Mouse (Mus musculus) MEL (cell line): ENCODE results near the gene Lhfpl3. TPM values are rescaled to one million over a fixed set of nuclear protein-coding genes. Genes with fewer than 3 reads are reported as not detected.

ENCODE experiments used
- DNase-seq: peaks from one replicate; pipeline ENCODE4 v3.0.0; 2011; ENCODE audit warnings: low read depth, low spot score
- H3K27ac ChIP-seq: 2 replicates; pipeline ENCODE4 v1.5.1; 2012; ENCODE audit warnings: low read depth, mild to moderate bottlenecking, control low read depth, low read length, moderate library complexity; ENCODE audit not compliant: control insufficient read depth
- H3K27me3 ChIP-seq, 2 experiments: fragments of 150-350 bp in 1 of 2; sonication (generic) in 1 of 2; 2 replicates each; pipeline ENCODE4 v1.6.1; 2012; ENCODE audit warnings: low read length in 2 of 2, mild to moderate bottlenecking in 2 of 2, improper control_type of control experiment in 1 of 2, moderate library complexity in 1 of 2; ENCODE audit not compliant: insufficient read depth in 2 of 2, control insufficient read depth in 1 of 2
- H3K36me3 ChIP-seq, 2 experiments: 2 replicates each; pipeline ENCODE4 v1.6.1; 2012 to 2014; ENCODE audit warnings: low read length in 2 of 2, improper control_type of control experiment in 1 of 2, inconsistent platforms in 1 of 2, mild to moderate bottlenecking in 1 of 2; ENCODE audit not compliant: insufficient read depth in 2 of 2, control insufficient read depth in 1 of 2
- H3K4me1 ChIP-seq, 2 experiments: fragments of 150-350 bp in 1 of 2; sonication (generic) in 1 of 2; 2 replicates each; pipeline ENCODE4 v1.6.1; 2012; ENCODE audit warnings: low read length in 2 of 2, improper control_type of control experiment in 1 of 2, mild to moderate bottlenecking in 1 of 2; ENCODE audit not compliant: insufficient read depth in 2 of 2, control insufficient read depth in 1 of 2
- H3K4me3 ChIP-seq, 2 experiments: fragments of 150-350 bp in 1 of 2; sonication (generic) in 1 of 2; 2 replicates each; pipeline ENCODE4 v1.5.1; 2012; ENCODE audit warnings: low read depth in 2 of 2, low read length in 2 of 2, mild to moderate bottlenecking in 2 of 2, moderate library complexity in 2 of 2, control low read depth in 1 of 2, improper control_type of control experiment in 1 of 2; ENCODE audit not compliant: control insufficient read depth in 1 of 2, insufficient read depth in 1 of 2
- H3K79me2 ChIP-seq: 2 replicates; pipeline ENCODE4 v1.6.1; 2012; ENCODE audit warnings: mild to moderate bottlenecking, low read length, moderate library complexity; ENCODE audit not compliant: control insufficient read depth, poor library complexity, insufficient read depth
- H3K9ac ChIP-seq: 2 replicates; pipeline ENCODE4 v1.6.1; 2012; ENCODE audit warnings: low read depth, mild to moderate bottlenecking, control low read depth, low read length, moderate library complexity; ENCODE audit not compliant: control insufficient read depth, poor library complexity, severe bottlenecking
- H3K9me3 ChIP-seq: fragments of 150-350 bp; sonication (generic); replicated peaks from 2 replicates; pipeline ENCODE4 v1.6.1; 2012; ENCODE audit warnings: mild to moderate bottlenecking, low read length, improper control_type of control experiment, moderate library complexity; ENCODE audit not compliant: insufficient read depth
- BHLHE40 ChIP-seq: IDR thresholded peaks from 2 replicates; pipeline ENCODE4 v1.6.1; 2012; ENCODE audit warnings: low read depth, mild to moderate bottlenecking, inconsistent platforms, low read length, improper control_type of control experiment, borderline replicate concordance
- CTCF ChIP-seq, 3 experiments: IDR thresholded peaks in 2 of 3; conservative IDR thresholded peaks in 1 of 3; 2 replicates each; pipeline ENCODE4 v1.5.1; 2011 to 2012; ENCODE audit warnings: low read length in 3 of 3, low read depth in 2 of 3, mild to moderate bottlenecking in 2 of 3, improper control_type of control experiment in 1 of 3, inconsistent platforms in 1 of 3, mixed read lengths in 1 of 3, moderate library complexity in 1 of 3; ENCODE audit not compliant: control insufficient read depth in 1 of 3, insufficient read depth in 1 of 3, poor library complexity in 1 of 3, severe bottlenecking in 1 of 3
- ELF1 ChIP-seq: IDR thresholded peaks from 2 replicates; pipeline ENCODE4 v1.6.1; 2014; ENCODE audit warnings: low read depth, mild to moderate bottlenecking, inconsistent platforms, low read length, improper control_type of control experiment, moderate library complexity
- EP300 ChIP-seq, 2 experiments: IDR thresholded peaks; 2 replicates each; pipeline ENCODE4 v1.6.1; 2011; ENCODE audit warnings: improper control_type of control experiment in 2 of 2, low read length in 2 of 2, low read depth in 1 of 2, mild to moderate bottlenecking in 1 of 2
- ETS1 ChIP-seq: IDR thresholded peaks from 2 replicates; pipeline ENCODE4 v1.6.1; 2012; ENCODE audit warnings: low read depth, mild to moderate bottlenecking, inconsistent platforms, low read length, improper control_type of control experiment, moderate library complexity
- GABPA ChIP-seq: IDR thresholded peaks from 2 replicates; pipeline ENCODE4 v1.6.1; 2012; ENCODE audit warnings: low read depth, mild to moderate bottlenecking, inconsistent platforms, low read length, improper control_type of control experiment, moderate library complexity
- GATA1 ChIP-seq: IDR thresholded peaks from 2 replicates; pipeline ENCODE4 v1.6.1; 2011; ENCODE audit warnings: low read depth, low read length, improper control_type of control experiment
- JUND ChIP-seq: IDR thresholded peaks from 2 replicates; pipeline ENCODE4 v1.6.1; 2011; ENCODE audit warnings: low read depth, mild to moderate bottlenecking, improper control_type of control experiment, low read length
- KAT2A ChIP-seq: conservative IDR thresholded peaks from 2 replicates; pipeline ENCODE4 v1.6.1; 2012; ENCODE audit warnings: low read depth, low read length, improper control_type of control experiment, inconsistent platforms
- MAX ChIP-seq: IDR thresholded peaks from 2 replicates; pipeline ENCODE4 v1.6.1; 2011; ENCODE audit warnings: low read length, improper control_type of control experiment
- MAZ ChIP-seq: IDR thresholded peaks from 2 replicates; pipeline ENCODE4 v1.6.1; 2012; ENCODE audit warnings: low read depth, mild to moderate bottlenecking, inconsistent platforms, low read length, improper control_type of control experiment
- MEF2A ChIP-seq: IDR thresholded peaks from 2 replicates; pipeline ENCODE4 v1.6.1; 2014; ENCODE audit warnings: low read depth, mild to moderate bottlenecking, inconsistent platforms, low read length, improper control_type of control experiment; ENCODE audit not compliant: poor library complexity, insufficient replicate concordance, severe bottlenecking; ENCODE audit errors: extremely low read depth
- MXI1 ChIP-seq: IDR thresholded peaks from 2 replicates; pipeline ENCODE4 v1.6.1; 2011; ENCODE audit warnings: mild to moderate bottlenecking, low read depth, low read length, improper control_type of control experiment
- MYB ChIP-seq: IDR thresholded peaks from 2 replicates; pipeline ENCODE4 v1.6.1; 2011; ENCODE audit warnings: mild to moderate bottlenecking, low read depth, low read length, improper control_type of control experiment
- MYC ChIP-seq: IDR thresholded peaks from 2 replicates; pipeline ENCODE4 v1.6.1; 2011; ENCODE audit warnings: low read depth, mild to moderate bottlenecking, low read length, improper control_type of control experiment, moderate library complexity
- NRF1 ChIP-seq: IDR thresholded peaks from 2 replicates; pipeline ENCODE4 v1.6.1; 2014; ENCODE audit warnings: low read depth, mild to moderate bottlenecking, inconsistent platforms, low read length, improper control_type of control experiment, moderate library complexity; ENCODE audit not compliant: poor library complexity, insufficient read depth, severe bottlenecking
- POLR2AphosphoS5 ChIP-seq: IDR thresholded peaks from 2 replicates; pipeline ENCODE4 v1.6.1; 2012; ENCODE audit warnings: low read depth, borderline replicate concordance, mild to moderate bottlenecking, inconsistent platforms, low read length, moderate library complexity, mixed read lengths
- RCOR1 ChIP-seq: IDR thresholded peaks from 2 replicates; pipeline ENCODE4 v1.6.1; 2012; ENCODE audit warnings: low read depth, mild to moderate bottlenecking, inconsistent platforms, low read length, improper control_type of control experiment
- SMC3 ChIP-seq: IDR thresholded peaks from 2 replicates; pipeline ENCODE4 v1.6.1; 2011; ENCODE audit warnings: low read depth, low read length, improper control_type of control experiment
- TCF12 ChIP-seq: IDR thresholded peaks from 2 replicates; pipeline ENCODE4 v1.6.1; 2014; ENCODE audit warnings: low read depth, mild to moderate bottlenecking, inconsistent platforms, low read length, improper control_type of control experiment, moderate library complexity
- UBTF ChIP-seq: IDR thresholded peaks from 2 replicates; pipeline ENCODE4 v1.6.1; 2012; ENCODE audit warnings: low read depth, mild to moderate bottlenecking, inconsistent platforms, low read length, improper control_type of control experiment, moderate library complexity, borderline replicate concordance; ENCODE audit not compliant: insufficient read depth
- ZKSCAN1 ChIP-seq: IDR thresholded peaks from 2 replicates; pipeline ENCODE4 v1.6.1; 2012; ENCODE audit warnings: low read depth, mild to moderate bottlenecking, inconsistent platforms, low read length, improper control_type of control experiment, moderate library complexity
- ZNF384 ChIP-seq: IDR thresholded peaks from 2 replicates; pipeline ENCODE4 v1.6.1; 2012; ENCODE audit warnings: low read depth, mild to moderate bottlenecking, inconsistent platforms, low read length, improper control_type of control experiment
- polyA plus RNA-seq, 2 experiments: library from polyadenylated mRNA; stranded (reverse) in 1 of 2; unstranded in 1 of 2; fragments of >175 nt in 1 of 2; fragments of >200 nt in 1 of 2; gene quantifications; 2 replicates each; pipeline versions ENCODE4 v1.2.1 to v1.2.4; 2012; ENCODE audit warnings: low replicate concordance in 2 of 2, low read depth in 1 of 2; ENCODE audit not compliant: insufficient read length in 2 of 2, insufficient read depth in 1 of 2, missing spikeins in 1 of 2
- total RNA-seq: library from RNA; depleted of rRNA; stranded (reverse); fragments of 300-350 nt; gene quantifications from 2 replicates; pipeline ENCODE4 v1.2.3, GENCODE M21; 2012

The Lhfpl3 gene
- total and polyA plus RNA-seq, 3 experiments: not detected

GRCm38 (mm10) chr5:23006207-23006606 is 260.3 kb downstream of the Lhfpl3 start:
- no peaks in the 10 kb centered on the region for H3K4me1 ChIP-seq
- no peaks in the 10 kb centered on the region for H3K9me3 ChIP-seq
- H3K4me3 ChIP-seq: no peak overlapping the region
- DNase-seq: no peak
- no peak overlapping the region for H3K27ac ChIP-seq
- no peaks in the 10 kb centered on the region for H3K27me3 ChIP-seq
- no peaks in the 10 kb centered on the region for H3K36me3 ChIP-seq
- H3K79me2 ChIP-seq: no peaks in the 10 kb centered on the region
- H3K9ac ChIP-seq: no peak overlapping the region
- no peak for TF ChIP-seq ZKSCAN1
- no peak for TF ChIP-seq MYB
- TF ChIP-seq UBTF: no peak
- no peak for TF ChIP-seq EP300 (IDR thresholded peaks at IDR 0.05; ENCODE audit: low read depth in 1 of 2, low read length in 2 of 2)
- no peak for TF ChIP-seq ZNF384
- no peak for TF ChIP-seq TCF12
- no peak for TF ChIP-seq ETS1
- TF ChIP-seq RCOR1: no peak
- TF ChIP-seq, all 39 proteins: peak for 0

GRCm38 (mm10) chr5:23010460-23010859 is 264.6 kb downstream of the Lhfpl3 start:
- Histone ChIP-seq H3K4me1 (no peaks in the 10 kb centered on the region), H3K9me3 (no peaks in the 10 kb centered on the region), H3K9ac (no peak overlapping the region), H3K4me3 (no peak overlapping the region), H3K27ac (no peak overlapping the region), H3K79me2 (no peaks in the 10 kb centered on the region), H3K36me3 (no peaks in the 10 kb centered on the region), H3K27me3 (no peaks in the 10 kb centered on the region)
- TF ChIP-seq POLR2AphosphoS5: no peak
- TF ChIP-seq CTCF (IDR thresholded peaks at IDR 0.05 in 2 of 3, conservative IDR thresholded peaks at IDR 0.05 in 1 of 3; ENCODE audit: control insufficient read depth in 1 of 3, insufficient read depth in 1 of 3, low read depth in 2 of 3, low read length in 3 of 3, poor library complexity in 1 of 3, severe bottlenecking in 1 of 3): no peak
- TF ChIP-seq MYC: no peak
- no peak for TF ChIP-seq MEF2A
- no peak for TF ChIP-seq MAX
- no peak for TF ChIP-seq BHLHE40
- no peak for TF ChIP-seq GABPA
- no peak for TF ChIP-seq UBTF
- no peak for TF ChIP-seq ELF1
- TF ChIP-seq TCF12: no peak
- no peak for TF ChIP-seq MXI1
- TF ChIP-seq ZNF384: no peak
- TF ChIP-seq MAZ: no peak
- TF ChIP-seq SMC3: no peak
- TF ChIP-seq NRF1: no peak
- no peak for TF ChIP-seq ZKSCAN1
- TF ChIP-seq ETS1: no peak
- no peak for TF ChIP-seq GATA1
- no peak for TF ChIP-seq JUND
- no peak for TF ChIP-seq KAT2A
- peak; percentile 13 for DNase-seq
